Mouse (Mus musculus): Measurements from ENCODE around the gene Slc22a14. TPM values are rescaled to one million over a fixed set of nuclear protein-coding genes. Genes with fewer than 3 reads are reported as not detected.

Slc22a14 gene
- polyA plus RNA-seq, 1 experiment from 2014 or later: 0.08 TPM

DNA sequence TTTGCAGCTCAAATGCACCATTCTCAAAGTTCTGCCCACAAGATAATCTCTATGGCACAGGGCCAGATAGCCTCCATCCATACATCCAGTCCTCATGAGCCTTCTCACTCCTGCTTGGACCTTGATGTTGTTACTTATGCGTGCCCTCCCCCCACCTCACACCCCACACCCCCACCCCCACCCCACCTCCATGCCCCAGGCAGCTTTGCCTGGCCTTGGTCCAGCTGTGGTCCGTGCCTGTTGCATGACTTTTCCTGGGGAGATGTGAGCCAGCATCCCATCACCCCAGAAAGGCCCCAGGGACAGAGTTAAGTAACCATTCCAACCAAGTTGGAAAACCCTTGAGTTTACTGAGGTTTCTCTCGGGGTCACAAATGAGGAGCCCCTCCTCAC lies 245.2 kb downstream of the Slc22a14 start:
- H3K4me3 ChIP-seq (replicated peaks): no peak overlapping the region
- ATAC-seq (ENCODE audit: insufficient read depth, low FRiP score, low read depth): no peak

More for the DNA sequence above, 245.2 kb downstream of the Slc22a14 start:
- Histone ChIP-seq H3K27ac (no peak overlapping the region), H3K27me3 (replicated peaks) (no peaks in the 10 kb centered on the region), H3K4me2 (no peak overlapping the region), H3K9me3 (no peaks in the 10 kb centered on the region), H3K4me1 (no peaks in the 10 kb centered on the region), H3K9ac (no peak overlapping the region), H3K36me3 (no peaks in the 10 kb centered on the region)
- WGBS: 50% methylated on average over 3 of the region's 3 CpGs

Other genes starting within 250 kb of the Slc22a14 start
- gene Acaa1b, start 208.5 kb downstream of the Slc22a14 start, polyA plus RNA-seq (2015; fragmentation: Nextera tagmentation; extraction: Ambion mirVana): 1.3 and 2.3 TPM in 2 replicates
- not detected in 2 replicates for gene Gm47289, start 206.4 kb downstream of the Slc22a14 start, polyA plus RNA-seq (2015; fragmentation: Nextera tagmentation; extraction: Ambion mirVana)
- gene Slc22a13, start 156.5 kb downstream of the Slc22a14 start, polyA plus RNA-seq (2015; fragmentation: Nextera tagmentation; extraction: Ambion mirVana): not detected in 2 replicates
- gene Oxsr1, start 43.1 kb downstream of the Slc22a14 start, polyA plus RNA-seq (2015; fragmentation: Nextera tagmentation; extraction: Ambion mirVana): 13.3 and 13.5 TPM in 2 replicates
- gene Acaa1a, start 25.9 kb downstream of the Slc22a14 start, polyA plus RNA-seq (2015; fragmentation: Nextera tagmentation; extraction: Ambion mirVana): 116 and 119 TPM in 2 replicates
- 32.4 and 34.7 TPM in 2 replicates for gene Myd88, start 24.1 kb downstream of the Slc22a14 start, polyA plus RNA-seq (2015; fragmentation: Nextera tagmentation; extraction: Ambion mirVana)
- 6.0 and 8.9 TPM in 2 replicates for gene Xylb, start 8.2 kb downstream of the Slc22a14 start, polyA plus RNA-seq (2015; fragmentation: Nextera tagmentation; extraction: Ambion mirVana)
- 19.3 and 20.3 TPM in 2 replicates for gene Acvr2b, start 36.6 kb upstream of the Slc22a14 start, polyA plus RNA-seq (2015; fragmentation: Nextera tagmentation; extraction: Ambion mirVana)
- 21.1 and 21.4 TPM in 2 replicates for gene Exog, start 79.4 kb upstream of the Slc22a14 start, polyA plus RNA-seq (2015; fragmentation: Nextera tagmentation; extraction: Ambion mirVana)
- 0.19 and 0.42 TPM in 2 replicates for gene Scn5a, start 213.5 kb upstream of the Slc22a14 start, polyA plus RNA-seq (2015; fragmentation: Nextera tagmentation; extraction: Ambion mirVana)

Measured in stomach, embryonic 15.5 days (tissue).